Mouse (Mus musculus): ENCODE measurements around the gene Ccdc115. TPM values are rescaled to one million over a fixed set of nuclear protein-coding genes. Genes with fewer than 3 reads are reported as not detected.
"Not testable (repeated sequence)": the region's sequence is repeated elsewhere in the genome, so short reads cannot be mapped to it uniquely, and the experiment has no call there.

Gene Ccdc115
- total RNA-seq, 2 experiments from 2014 or later = 16.8 to 17.4 TPM

DNA sequence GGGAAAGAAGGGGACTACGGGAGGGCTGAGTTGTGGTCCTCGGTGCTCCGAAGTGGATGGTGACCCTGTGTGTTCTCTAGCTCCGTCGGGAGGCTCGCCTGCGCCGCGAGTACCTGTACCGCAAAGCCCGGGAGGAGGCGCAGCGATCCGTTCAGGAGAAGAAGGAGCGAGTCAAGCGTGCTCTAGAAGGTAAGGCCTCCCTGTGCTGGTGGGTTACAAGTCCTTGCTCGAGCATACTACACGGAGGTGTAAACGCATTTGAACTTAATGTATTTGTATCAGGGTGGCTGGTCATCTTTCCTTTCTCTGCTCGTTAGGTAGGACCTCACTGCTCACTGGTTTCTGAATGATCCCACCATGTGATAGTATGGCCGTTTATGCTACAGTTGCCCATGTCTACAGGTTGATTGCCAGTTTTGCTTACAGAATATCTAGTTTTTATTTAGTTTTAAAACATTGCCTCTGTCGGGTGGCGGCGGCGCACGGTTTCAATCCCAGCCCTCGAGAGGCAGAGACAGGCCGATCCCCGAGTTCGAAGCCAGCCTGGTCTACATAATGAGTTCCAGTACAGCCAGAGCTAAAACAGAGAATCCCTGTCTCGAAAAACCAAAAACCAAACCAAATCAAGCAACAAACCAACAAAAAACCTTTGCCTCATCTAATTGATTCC, 624 bp upstream of the Ccdc115 start:
- no peak for DNase-seq

DNA sequence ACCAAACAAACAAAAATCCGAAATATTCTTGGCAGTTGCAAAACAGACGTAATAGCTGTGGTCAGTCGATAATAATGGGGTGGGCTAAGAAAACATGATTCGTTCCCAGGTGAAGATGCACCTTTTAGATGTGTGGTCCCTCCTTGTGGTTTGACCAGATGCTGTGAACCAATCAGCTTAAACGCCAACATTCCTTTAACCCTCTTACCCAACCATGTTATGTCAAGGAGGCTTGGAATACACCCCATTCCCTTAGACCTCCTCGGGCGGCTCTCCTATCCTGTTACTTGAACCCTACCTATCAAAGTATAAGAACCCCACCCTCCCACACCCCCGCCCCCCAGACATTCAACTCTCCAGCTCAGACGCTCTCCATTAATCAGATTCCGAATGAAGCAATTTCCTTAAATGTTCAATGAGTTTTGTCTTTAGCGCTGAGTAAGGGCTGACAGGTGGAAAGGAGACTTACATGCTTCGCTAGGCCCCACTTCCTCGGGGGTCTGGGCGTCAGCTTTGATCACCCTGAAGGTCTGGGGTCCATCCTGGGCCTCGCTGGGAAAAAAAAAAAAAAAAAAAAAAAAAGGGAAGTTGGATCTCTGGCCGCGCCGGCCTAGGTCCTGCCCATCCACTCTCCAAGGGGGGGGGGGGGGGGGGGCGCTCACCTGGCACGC, 956 bp downstream of the Ccdc115 start:
- no peak for DNase-seq

DNA sequence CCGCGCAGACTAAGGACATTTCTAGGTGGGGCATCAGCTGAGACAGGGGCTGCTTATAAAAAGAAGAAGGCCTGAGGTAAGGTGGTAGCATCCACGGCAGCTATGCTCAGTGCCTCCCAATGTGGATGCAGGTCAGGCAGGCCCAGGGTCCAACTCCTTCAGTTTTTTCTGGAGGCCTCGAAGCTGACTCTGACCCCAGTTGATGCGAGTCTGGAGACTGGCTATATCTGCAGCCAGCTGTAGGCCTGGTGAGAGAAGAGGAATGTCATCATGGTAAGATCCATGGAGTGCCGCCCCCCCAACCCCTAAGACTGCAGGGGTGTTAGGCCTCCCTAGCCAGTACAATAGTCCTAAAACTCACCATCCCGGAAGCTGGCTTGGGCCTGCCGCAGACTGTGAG, 2.1 kb downstream of the Ccdc115 start:
- not testable (repeated sequence) for DNase-seq

DNA sequence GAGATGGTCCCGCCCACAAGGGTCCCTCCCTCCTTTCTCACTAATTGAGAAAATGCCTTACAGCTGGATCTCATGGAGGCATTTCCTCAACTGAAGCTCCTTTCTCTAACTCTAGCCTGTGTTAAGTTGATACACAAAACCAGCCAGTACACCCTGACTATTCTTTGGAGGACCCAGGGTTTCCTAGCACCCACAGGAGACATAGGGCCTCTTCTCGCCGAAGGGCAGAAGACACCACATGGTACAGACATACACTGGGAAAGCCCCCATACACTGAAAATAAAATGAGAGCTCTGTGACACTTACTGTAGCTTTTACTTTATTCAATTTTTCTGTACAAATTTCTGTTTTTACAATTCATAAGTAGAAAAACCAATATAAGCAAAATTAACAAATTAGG, 3.1 kb downstream of the Ccdc115 start:
- DNase-seq = no peak

- DNase-seq = no peak
These were observed 3.9 kb downstream of the Ccdc115 start for GRCm38 (mm10) chr1:34435371-34436120.

DNA sequence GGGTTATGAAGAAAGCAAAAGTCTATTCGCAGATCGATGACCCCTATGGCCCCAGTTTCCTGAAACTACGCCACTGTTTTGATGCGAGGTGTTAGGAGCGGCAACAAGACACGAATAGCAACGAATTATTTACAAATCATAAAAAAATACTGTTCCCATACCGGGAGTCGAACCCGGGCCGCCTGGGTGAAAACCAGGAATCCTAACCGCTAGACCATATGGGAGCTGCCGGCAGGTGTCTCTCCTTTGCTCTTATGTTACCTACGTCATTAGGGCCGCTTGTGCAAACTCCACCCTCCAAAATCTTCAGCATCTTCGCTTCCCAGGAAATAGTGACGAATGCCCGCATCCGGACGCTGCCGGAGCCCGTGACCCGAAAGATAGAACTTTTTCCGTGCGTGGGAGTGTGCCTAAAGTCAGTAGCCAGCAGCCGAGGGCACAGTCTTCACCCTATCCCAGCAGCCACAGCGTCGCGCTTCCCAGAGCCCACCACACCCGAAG, 4.8 kb downstream of the Ccdc115 start:
- DNase-seq = peak; percentile 88 to 89

GRCm38 (mm10) chr1:34433891-34434521, 5.5 kb downstream of the Ccdc115 start:
- peak in 1 of 2 experiments; percentile 30 for DNase-seq

- peak; percentile 28 to 37 for DNase-seq
These were observed 6.5 kb downstream of the Ccdc115 start for GRCm38 (mm10) chr1:34432776-34433481.

DNA sequence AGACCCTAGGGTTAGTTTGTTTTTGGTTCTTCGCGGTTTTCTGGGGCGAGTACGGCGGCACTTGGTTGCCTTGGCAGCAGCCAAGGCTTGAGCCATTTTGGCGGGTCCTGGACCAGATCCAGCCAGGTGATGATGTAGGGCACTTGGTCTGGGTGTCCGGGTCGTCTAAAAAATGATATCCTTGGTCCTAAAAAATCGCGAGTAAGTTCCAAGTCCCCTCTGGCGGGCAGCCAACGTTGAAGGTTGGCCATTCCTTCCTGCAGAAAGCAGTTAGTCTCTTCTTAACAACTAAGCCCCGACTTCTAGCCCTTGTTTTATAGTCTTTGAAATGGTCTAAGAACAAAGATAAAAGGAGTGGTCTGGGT, 7.1 kb downstream of the Ccdc115 start:
- DNase-seq = peak; percentile 56 to 65

- no peak for DNase-seq
These were observed 8.0 kb downstream of the Ccdc115 start for GRCm38 (mm10) chr1:34431431-34431830.

GRCm38 (mm10) chr1:34430981-34431380, 8.5 kb downstream of the Ccdc115 start:
- DNase-seq = no peak

DNA sequence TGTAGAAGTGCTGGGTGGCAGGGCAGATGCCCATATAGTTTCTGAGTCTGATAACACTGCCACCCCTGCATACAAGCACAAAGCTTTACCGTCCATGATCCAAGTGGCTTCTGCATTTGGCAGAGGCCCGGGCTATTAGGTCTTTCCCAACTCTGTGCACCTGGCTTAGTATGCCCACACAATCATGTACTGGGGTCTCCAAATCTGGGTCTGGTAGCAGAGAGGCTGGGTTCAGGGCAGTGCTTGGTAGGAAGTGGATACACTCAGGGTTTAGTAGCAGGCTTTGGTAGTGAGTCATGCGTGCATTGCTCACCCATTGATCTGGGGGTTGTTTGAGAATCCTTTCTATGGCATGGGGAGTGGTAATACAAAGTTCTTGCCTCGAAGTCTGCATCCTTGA, 10.2 kb downstream of the Ccdc115 start:
- no peak for DNase-seq

DNA sequence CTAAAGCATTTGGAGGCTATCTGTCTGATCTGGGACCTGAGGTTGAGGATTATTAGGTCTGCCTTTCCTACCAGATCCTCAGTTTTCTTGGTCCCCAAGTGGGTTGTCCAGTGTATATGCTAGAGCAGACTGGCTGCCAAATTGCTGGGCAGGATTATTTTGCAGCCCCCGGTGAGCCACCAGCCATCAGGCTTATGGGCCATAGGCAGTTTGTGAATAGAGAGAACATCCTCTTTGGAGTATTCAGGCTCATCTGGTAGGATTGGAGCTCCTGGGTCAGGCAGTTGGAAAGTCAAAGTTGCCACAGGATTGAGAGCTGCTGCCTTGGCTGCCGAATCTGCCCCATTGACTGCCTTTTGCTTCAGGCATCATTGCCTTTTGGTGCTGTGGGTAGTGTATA, 11.0 kb downstream of the Ccdc115 start:
- no peak for DNase-seq

- peak in 1 of 2 experiments; percentile 16 for DNase-seq
These were observed 40.1 kb downstream of the Ccdc115 start for GRCm38 (mm10) chr1:34399182-34399953.

GRCm38 (mm10) chr1:34396321-34396720, 43.2 kb downstream of the Ccdc115 start:
- no peak for DNase-seq

DNA sequence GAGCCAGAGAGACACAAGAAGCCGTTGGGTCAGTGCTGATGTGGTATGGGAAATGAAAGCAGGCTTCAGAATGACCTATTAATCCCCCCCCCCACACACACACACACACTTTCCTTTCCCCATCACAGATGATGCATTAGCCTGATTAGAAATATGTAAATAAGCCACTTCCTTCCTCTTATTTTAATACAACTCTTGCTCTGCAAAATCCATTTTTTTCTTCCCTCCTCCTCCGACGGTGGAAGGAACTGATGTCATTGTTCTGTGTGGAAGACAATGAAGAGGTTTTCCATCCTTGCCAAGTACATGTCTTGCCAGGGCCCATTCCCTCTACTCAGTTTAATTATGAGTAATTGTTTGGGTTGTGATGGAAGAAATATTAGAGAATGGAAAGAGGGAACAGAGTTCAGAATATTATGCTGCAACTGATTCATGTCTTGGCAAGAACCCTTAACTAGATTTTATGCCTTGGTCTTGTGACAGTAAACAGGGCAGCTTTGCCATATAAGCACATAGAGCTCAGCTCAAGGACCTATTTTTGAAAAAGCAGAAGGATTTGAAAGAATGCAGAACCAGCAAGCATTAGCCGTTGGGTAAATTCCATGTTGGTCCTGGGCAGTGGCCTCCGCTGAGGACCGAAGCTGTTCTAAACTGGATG, 50.1 kb downstream of the Ccdc115 start:
- DNase-seq = no peak

GRCm38 (mm10) chr1:34388849-34389233, 50.6 kb downstream of the Ccdc115 start:
- no peak for DNase-seq

GRCm38 (mm10) chr1:34387346-34388327, 51.8 kb downstream of the Ccdc115 start:
- no peak for DNase-seq

Measured in adrenal gland, postnatal 36 days (tissue).